Mouse (Mus musculus) skeletal muscle tissue, adult 2 months (tissue): ENCODE data around the gene Bace1.
"Not testable (repeated sequence)": the region's sequence is repeated elsewhere in the genome, so short reads cannot be mapped to it uniquely, and the experiment has no call there.

Experiments
- DNase-seq: peaks from one replicate; pipeline ENCODE4 v3.0.0-alpha.2; 2012; ENCODE audit warnings: low read depth, low spot score

The Bace1 gene

DNA sequence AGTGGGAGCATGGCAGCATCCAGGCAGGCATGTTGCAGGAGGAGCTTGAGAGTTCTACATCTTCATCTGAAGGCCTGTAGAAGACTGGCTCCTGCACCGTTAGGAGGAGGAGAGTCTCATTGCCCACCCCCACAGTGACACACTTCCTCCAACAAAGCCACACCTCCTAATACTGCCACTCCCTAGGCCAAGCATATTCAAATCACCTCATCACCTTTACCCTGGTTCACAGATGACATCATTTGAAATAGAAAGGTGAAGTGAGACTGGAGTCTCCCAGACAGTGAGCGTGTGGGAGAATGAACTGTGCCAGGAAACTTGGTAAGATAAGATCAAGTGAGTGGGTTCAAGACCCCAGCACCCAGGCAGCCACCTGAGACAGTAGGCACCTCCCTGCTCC, 4.9 kb upstream of the Bace1 start:
- DNase-seq: no peak

DNA sequence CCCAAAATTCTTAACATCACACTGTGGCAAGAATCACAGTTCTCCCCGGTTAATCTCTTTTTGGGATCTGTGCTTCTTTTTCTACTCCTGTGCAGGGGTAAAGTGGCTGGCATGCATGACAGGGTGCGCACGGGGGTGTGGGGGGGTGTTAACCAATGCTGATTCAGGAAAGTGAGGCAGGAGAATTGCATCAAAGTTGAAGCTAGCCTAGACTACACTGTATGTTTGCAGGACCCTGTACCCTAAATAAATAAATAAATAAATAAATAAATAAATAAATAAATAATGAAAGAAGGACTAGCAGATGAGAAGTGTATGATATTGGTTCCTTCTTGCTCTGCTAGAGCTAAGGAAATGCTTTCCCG, 329 bp upstream of the Bace1 start:
- DNase-seq: no peak

DNA sequence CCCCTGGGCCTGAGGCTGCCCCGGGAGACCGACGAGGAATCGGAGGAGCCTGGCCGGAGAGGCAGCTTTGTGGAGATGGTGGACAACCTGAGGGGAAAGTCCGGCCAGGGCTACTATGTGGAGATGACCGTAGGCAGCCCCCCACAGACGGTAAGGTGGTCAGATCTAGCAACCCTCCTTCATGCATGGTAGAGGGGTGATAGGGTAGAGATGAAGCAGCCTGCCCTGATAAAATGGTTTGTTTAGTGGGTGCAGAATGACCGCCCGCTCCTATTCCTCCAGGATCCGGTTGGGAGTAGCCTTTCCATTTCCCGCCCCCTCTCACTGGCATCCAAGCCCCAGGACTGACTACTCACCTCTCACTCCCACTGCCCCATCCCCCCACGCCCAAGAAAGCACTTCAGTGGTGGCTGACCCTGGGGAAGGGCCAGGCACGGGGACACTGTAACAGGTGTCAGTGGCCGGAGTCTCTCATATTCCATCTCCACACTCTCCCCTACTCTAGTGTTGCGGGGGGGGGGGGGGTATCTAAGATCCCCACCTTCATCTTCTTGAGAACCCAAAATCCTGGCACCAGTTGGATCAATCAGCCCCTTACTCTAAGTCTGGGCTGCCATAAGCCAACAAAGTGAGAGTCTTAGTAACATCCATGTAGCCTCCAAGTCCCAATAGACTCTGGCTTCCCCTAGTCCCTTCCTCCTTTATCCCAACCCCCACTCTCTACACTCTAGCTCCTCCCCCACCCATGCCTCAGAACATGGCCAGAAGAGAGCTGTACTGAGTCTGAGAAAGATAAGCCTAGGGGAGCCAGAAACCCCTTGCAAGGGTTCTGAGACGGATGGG, 980 bp downstream of the Bace1 start:
- DNase-seq: peak; percentile 63

DNA sequence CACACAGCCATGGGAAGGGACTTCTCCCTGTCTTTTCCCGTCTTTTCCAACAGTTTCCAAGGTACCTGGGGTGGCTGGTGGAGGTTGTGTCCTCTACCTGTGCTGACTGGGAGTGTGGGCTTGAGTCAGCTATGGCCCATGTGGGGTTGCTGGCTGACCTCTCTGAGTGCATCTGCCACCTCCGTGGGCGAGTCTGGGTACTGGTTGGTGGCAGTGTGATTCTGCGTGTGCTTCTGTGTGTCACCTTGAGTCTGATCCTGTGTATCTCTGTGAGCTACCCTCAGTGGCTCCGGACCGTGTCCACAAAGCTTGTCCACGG, 1.6 kb downstream of the Bace1 start:
- DNase-seq: no peak

DNA sequence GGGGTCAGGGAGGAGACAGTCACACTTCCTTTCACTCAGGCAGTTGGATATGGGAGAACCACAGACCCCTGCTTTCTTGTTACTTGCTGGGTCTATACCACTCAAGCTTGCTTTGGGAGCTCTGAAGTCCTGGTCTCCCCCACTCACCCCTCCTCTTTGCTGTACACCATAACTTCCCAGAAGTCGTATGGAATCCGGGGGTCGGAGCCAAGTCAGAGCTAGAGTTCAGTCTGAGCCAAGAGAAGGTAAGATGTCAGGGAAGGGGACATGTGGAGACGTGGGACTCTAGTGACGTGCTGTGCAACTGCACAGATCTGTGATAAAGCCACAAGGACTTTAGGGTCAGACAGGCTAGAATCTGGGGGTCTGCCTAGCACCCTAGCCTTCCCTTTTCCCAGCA, 2.0 kb downstream of the Bace1 start:
- peak; percentile 79 for DNase-seq

GRCm38 (mm10) chr9:45841458-45841857, 3.1 kb downstream of the Bace1 start:
- peak; percentile 58 for DNase-seq

DNA sequence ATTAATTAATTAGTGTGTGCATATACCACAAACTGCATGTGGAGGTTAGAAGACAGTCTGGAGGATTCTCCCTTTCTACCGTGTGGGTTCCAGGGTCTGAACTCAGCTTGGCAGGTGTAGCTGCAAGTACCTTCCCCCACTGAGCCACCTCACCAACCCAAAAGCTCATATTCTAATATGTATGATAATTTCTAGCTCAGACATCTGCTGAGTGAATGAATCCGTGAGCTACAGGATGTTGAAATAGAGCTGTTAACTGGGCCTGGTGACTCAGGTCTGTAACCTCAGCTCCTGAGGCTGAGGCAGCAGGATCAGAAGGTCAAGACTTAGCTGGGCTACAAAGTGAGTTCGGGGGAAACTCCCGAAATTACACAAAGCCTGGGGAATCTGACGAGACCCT, 4.6 kb downstream of the Bace1 start:
- peak; percentile 65 for DNase-seq

GRCm38 (mm10) chr9:45843780-45844179, 5.4 kb downstream of the Bace1 start:
- no peak for DNase-seq

- DNase-seq: no peak
These were observed 7.2 kb downstream of the Bace1 start for GRCm38 (mm10) chr9:45845541-45845940.

- DNase-seq: not testable (repeated sequence)
These were observed 7.8 kb downstream of the Bace1 start for GRCm38 (mm10) chr9:45846176-45846575.

DNA sequence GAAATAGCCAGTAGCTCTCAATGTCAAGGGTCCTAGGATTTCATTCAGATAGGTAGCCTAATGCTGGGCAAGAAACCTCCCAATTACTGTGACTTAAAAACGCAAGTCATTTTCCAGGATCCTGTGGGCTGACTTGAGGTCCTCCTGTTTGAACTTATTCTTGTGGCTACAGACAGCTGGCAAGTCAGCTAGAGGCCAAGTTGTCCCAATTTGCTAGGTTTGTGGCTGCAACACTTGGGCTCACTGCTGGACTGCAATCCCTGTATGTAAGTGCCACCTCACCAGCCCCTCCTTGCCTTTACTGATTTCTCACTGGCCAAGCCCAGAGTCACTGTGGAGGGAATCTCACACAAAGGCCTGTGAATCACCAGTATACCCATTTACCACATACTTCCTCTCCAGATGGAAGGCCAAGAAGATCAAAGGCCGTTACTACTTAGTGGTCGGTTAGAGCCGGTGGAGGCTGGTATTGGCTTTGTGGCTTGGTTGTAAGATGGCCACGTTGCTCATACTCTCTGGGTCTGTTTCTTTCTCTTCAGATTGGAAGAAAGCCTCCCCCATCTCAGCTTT, 8.6 kb downstream of the Bace1 start:
- DNase-seq: no peak

DNA sequence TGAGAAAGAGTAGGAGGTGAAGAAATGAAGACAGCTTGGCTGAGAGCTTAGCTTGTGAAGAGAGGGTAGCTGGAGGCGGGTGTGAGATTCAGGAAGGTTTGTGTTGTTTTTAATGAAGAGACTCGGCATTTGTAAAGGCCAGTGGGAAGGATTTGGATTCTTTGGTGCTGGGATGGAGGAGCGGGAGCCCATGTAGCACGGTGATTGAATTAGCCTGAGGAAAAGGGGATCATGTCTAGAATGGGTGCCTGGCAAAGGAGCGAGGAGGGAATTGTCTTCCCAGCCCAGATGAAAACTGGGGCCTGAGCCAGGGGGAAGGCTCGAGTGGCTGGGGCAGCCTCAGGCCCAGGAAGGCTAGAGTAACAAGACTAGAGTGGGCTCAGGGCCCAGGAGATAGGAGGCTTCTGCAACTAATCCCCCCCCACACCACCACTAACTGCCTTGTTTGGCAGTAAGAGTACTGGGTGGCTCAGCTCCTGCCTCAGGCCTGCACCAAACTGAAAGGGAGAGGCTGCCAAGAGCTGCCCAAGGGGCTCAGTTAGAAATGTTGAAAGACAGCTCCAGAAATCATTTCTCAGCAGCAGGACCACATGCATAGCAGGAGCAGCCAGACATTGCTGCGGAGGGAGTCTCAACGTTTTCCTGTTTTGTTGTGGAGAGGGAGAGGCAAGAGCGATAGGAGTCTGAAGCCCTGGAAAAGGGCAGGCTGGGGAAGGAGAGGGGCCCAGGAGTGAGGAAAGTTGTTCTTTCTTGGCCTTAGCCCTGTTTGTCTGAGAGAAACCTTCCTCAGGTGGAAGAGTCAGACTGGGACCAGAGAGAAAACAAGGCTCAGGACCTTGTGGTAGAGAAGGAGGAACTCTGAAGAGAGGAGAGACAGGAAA, 11.4 kb downstream of the Bace1 start:
- DNase-seq: peak; percentile 63

GRCm38 (mm10) chr9:45850528-45851155, 12.3 kb downstream of the Bace1 start:
- no peak for DNase-seq

- no peak for DNase-seq
These were observed 12.9 kb downstream of the Bace1 start for GRCm38 (mm10) chr9:45851330-45851729.

DNA sequence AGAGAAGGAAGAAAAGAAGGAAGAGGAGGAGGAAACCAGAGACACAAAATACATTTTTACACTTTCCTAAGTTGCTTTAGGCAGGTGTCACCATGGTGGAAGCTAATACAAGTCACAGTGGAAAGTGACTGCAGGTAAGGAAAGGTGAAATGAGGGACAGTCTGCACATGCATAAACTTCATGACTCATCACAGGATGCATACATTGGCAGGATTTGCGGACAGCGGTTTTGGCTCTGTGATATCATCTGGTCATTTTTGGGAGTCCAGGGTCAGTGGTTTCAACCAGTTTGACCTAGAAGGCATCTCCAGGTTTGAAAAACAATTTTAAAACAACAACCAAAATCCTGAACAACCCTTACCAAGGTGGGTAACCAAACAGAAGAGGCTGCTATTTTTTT, 13.4 kb downstream of the Bace1 start:
- no peak for DNase-seq

GRCm38 (mm10) chr9:45853695-45854094, 15.3 kb downstream of the Bace1 start:
- no peak for DNase-seq

GRCm38 (mm10) chr9:45854136-45854535, 15.8 kb downstream of the Bace1 start:
- DNase-seq: no peak

DNA sequence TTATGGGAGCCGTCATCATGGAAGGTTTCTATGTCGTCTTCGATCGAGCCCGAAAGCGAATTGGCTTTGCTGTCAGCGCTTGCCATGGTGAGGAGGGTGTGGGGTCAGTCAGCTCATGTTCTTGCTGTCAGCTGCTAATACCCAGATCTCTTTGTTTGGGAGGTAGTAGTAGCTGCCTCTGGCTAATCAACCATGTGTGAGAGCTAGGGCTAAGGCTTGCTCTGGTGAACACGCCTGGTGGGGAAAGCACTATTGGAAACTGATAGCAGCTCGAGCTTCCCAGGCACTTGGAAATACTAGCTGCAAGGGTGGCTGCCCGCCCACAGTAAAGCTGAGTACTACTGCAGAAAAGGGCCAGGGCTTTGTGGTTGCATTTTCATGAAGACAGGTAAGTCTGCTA, 21.0 kb downstream of the Bace1 start:
- DNase-seq: no peak

- no peak for DNase-seq
These were observed 23.4 kb downstream of the Bace1 start for GRCm38 (mm10) chr9:45861813-45862212.

DNA sequence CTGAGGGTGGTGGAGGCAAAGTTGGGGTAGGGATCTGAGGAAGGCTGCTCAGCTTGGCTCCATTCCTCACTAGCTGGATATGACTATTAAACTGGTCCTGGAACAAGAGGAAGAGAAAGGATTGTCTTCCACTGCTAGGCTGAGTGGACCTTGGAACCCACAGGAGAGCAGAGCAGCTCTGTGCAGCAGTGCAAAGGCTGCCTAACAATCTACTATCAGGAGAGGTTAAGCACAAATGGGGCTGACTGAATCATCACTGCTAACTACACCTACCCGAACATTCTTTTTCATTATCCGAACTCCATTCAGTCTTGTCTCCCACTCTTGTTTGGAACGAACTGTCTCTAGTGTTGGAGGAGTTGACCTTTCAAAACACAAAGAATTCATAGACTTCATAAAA, 30.8 kb downstream of the Bace1 start:
- DNase-seq: no peak

- no peak for DNase-seq
These were observed 31.9 kb downstream of the Bace1 start for GRCm38 (mm10) chr9:45870265-45870664.

DNA sequence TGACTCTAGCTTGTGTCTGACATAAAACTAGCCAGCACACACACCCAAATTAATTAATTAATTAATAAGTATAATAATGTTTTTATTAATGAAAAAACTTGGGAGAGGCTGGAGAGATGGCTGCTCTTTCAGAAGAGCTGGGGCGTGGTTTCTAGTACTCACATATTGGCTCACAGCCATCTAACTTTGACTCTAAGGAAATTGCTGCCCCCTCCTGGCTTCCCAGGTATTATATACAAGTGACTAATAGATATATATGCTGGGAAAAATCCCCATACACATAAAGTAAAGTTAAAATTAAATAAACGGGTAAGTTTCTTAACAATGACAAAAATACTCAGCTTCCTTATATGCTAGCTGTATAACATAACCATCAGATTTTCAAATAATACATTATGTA, 39.5 kb downstream of the Bace1 start:
- peak; percentile 37 for DNase-seq
